Mouse (Mus musculus) spleen, adult 10 weeks (tissue): Measurements from ENCODE around the gene Cyp3a25. TPM values are rescaled to one million over a fixed set of nuclear protein-coding genes. Genes with fewer than 3 reads are reported as not detected.

Source experiments
- polyA plus RNA-seq: library from polyadenylated mRNA; stranded (reverse); fragments of 350-450 nt; fragmentation: Illumina TruSeq; extraction: RNeasy Lipid Tissue Mini Kit (QIAGEN cat#74804); gene quantifications from one replicate; pipeline ENCODE4 v1.2.3, GENCODE M21; 2015; ENCODE audit warnings: low replicate concordance; ENCODE audit not compliant: insufficient read depth

The Cyp3a25 gene
- polyA plus RNA-seq: not detected

DNA sequence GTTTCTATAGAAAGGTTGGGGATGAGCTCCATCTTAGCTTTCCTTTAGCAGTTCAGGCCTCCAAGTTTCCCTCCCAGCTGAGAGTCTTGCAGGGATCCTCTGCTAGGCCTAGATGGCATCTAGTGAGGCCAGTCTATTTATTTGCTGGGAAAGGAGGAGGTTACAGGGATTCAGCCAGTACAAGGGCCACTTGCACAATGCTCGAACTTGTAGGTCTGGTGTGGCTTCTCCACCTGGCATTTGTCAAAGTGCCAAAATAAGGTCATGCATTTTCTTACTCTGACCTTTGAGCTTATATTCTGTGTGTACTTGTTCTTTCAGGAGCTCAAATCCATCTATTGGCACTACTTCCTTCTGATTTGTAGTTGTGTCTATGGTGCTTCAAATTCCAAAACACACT is at the start of gene Cyp3a25:
TSS of gene Cyp3a25 (minus strand) at position 110 of the 400 bp plus-strand sequence.

Other genes starting within 250 kb of the Cyp3a25 start
- not detected for gene Cyp3a44, start 203.7 kb downstream of the Cyp3a25 start, polyA plus RNA-seq
- not detected for gene Cyp3a11, start 129.7 kb downstream of the Cyp3a25 start, polyA plus RNA-seq
- gene Cyp3a59, start 69.6 kb upstream of the Cyp3a25 start, polyA plus RNA-seq: not detected
- not detected for gene Gm5565, start 150.9 kb upstream of the Cyp3a25 start, polyA plus RNA-seq
- gene Gm6309, start 161.1 kb upstream of the Cyp3a25 start, polyA plus RNA-seq: not detected
- gene 1700001J03Rik, start 175.7 kb upstream of the Cyp3a25 start, polyA plus RNA-seq: 0.80 TPM
- 46.7 TPM for gene Rnf6, start 211.9 kb upstream of the Cyp3a25 start, polyA plus RNA-seq
- 49.3 TPM for gene Cdk8, start 221.6 kb upstream of the Cyp3a25 start, polyA plus RNA-seq